Mouse (Mus musculus): ENCODE data around the gene Tmem9. TPM values are rescaled to one million over a fixed set of nuclear protein-coding genes. Genes with fewer than 3 reads are reported as not detected.

The Tmem9 gene
- polyA plus RNA-seq, 1 experiment = 18.2 TPM

- H3K4me3 ChIP-seq (ENCODE audit: insufficient read depth, low read length) = no peak overlapping the region
- TF ChIP-seq CTCF (IDR thresholded peaks at IDR 0.05; ENCODE audit: low read depth, low read length) = no peak
- TF ChIP-seq POLR2A (IDR thresholded peaks at IDR 0.05; ENCODE audit: borderline replicate concordance, low read depth, low read length) = no peak
- H3K27ac ChIP-seq (ENCODE audit: insufficient read depth, low read depth, low read length) = no peak overlapping the region
- H3K4me1 ChIP-seq (ENCODE audit: control insufficient read depth, insufficient read depth, low read length) = no peaks in the 10 kb centered on the region
Observed at GRCm38 (mm10) chr1:135997537-135997936, 10.4 kb upstream of the Tmem9 start.

DNA sequence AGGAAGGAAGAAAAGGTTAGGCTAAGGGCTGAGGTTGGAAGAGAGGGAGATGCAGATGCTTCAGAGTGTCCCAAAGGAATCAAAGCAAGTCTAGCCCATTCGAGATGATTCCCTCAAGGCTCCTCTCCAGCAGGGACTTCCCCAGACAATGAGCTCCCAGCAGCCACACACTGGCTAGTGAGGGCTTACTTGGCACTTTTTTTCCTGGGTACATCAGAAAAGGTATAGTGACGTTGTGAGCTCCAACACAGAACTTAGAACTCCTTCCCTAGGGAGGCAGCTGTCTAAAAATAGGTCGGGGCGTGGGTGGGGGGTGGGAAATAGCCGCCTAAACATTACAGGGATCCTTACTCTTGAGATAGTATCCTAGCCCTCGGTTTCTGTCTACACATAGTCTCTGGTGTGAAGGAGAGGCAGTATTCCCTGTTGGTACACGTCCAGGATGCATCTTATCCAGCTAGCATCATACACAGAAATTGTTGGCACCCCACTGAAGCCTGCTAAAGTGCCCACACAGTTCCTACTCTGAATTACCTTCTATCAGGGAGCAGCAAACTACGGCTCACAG is 8.1 kb upstream of the Tmem9 start:
- no peak overlapping the region for H3K27ac ChIP-seq (ENCODE audit: insufficient read depth, low read depth, low read length)
- no peak for TF ChIP-seq POLR2A (IDR thresholded peaks at IDR 0.05; ENCODE audit: borderline replicate concordance, low read depth, low read length)
- TF ChIP-seq CTCF (IDR thresholded peaks at IDR 0.05; ENCODE audit: low read depth, low read length) = no peak
- H3K4me3 ChIP-seq (ENCODE audit: insufficient read depth, low read length) = no peak overlapping the region
- H3K4me1 ChIP-seq (ENCODE audit: control insufficient read depth, insufficient read depth, low read length) = no peaks in the 10 kb centered on the region

GRCm38 (mm10) chr1:136001438-136001837 is 6.5 kb upstream of the Tmem9 start:
- H3K4me1 ChIP-seq (ENCODE audit: control insufficient read depth, insufficient read depth, low read length) = no peaks in the 10 kb centered on the region
- no peak overlapping the region for H3K27ac ChIP-seq (ENCODE audit: insufficient read depth, low read depth, low read length)
- no peak for TF ChIP-seq POLR2A (IDR thresholded peaks at IDR 0.05; ENCODE audit: borderline replicate concordance, low read depth, low read length)
- no peak for TF ChIP-seq CTCF (IDR thresholded peaks at IDR 0.05; ENCODE audit: low read depth, low read length)
- no peak overlapping the region for H3K4me3 ChIP-seq (ENCODE audit: insufficient read depth, low read length)

DNA sequence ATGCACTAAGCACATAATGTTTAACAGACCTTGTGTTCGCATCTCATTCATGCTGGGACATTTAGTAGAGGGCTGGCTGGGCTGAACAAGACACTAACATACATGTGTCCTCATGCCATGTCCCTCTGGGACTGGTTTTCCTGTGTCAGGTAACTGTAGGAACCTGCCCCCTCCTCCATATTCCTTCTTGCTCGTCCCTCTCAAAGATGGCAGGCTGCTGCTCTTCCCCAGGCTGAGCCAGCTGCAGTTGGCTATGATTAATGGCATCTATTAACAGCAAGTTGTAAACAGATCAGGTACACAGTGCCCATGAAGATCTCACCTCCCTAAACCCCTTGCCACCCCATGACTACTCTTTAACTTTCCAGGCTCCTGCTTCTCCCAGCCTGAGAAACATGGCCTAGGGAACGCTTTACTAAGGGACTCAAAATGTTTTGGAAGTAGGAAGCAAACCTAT is 1.6 kb upstream of the Tmem9 start, which contains the start of gene Igfn1:
Gene Igfn1, minus strand, starts transcription at position 51 of the 457 bp plus-strand sequence.
- peaks cover 6% of the 10 kb centered on the region; the same call in 1 of the 2 replicates for H3K4me1 ChIP-seq (ENCODE audit: control insufficient read depth, insufficient read depth, low read length)
- peak within 1 kb of the TSS; percentile 70 for H3K4me3 ChIP-seq (ENCODE audit: insufficient read depth, low read length)
- TF ChIP-seq POLR2A (IDR thresholded peaks at IDR 0.05; ENCODE audit: borderline replicate concordance, low read depth, low read length) (no peak), CTCF (IDR thresholded peaks at IDR 0.05; ENCODE audit: low read depth, low read length) (no peak)
- H3K27ac ChIP-seq (ENCODE audit: insufficient read depth, low read depth, low read length) = no peak within 1 kb of the TSS

- TF ChIP-seq POLR2A (IDR thresholded peaks at IDR 0.05; ENCODE audit: borderline replicate concordance, low read depth, low read length) = no peak
- TF ChIP-seq CTCF (IDR thresholded peaks at IDR 0.05; ENCODE audit: low read depth, low read length) = no peak
- H3K4me3 ChIP-seq (ENCODE audit: insufficient read depth, low read length) = peak overlapping the region; percentile 70
- no peak overlapping the region for H3K27ac ChIP-seq (ENCODE audit: insufficient read depth, low read depth, low read length)
- peaks cover 6% of the 10 kb centered on the region; the same call in 1 of the 2 replicates for H3K4me1 ChIP-seq (ENCODE audit: control insufficient read depth, insufficient read depth, low read length)
Observed at GRCm38 (mm10) chr1:136008159-136008533, 196 bp downstream of the Tmem9 start.

DNA sequence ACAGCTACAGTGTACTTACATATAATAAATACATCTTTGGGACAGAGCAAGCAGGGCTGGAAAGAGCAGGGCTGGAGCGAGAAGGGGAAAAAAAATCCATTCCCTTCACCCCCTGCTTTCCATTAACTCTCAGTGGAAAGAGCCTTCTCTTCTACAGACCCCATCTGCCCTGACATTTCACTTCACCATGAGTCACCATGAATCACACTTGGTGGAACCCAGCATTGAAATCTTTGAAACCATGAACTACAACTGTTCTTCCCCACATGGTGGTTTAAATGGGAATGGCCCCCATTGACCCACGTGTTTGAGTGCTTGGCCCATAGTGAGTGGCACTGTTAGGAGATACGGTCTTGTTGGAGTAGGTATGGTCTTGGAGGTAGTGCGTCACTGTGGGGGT is 2.3 kb downstream of the Tmem9 start:
- no peak overlapping the region for H3K27ac ChIP-seq (ENCODE audit: insufficient read depth, low read depth, low read length)
- no peak overlapping the region for H3K4me3 ChIP-seq (ENCODE audit: insufficient read depth, low read length)
- H3K4me1 ChIP-seq (ENCODE audit: control insufficient read depth, insufficient read depth, low read length) = peaks cover 6% of the 10 kb centered on the region; the same call in 1 of the 2 replicates
- TF ChIP-seq CTCF (IDR thresholded peaks at IDR 0.05; ENCODE audit: low read depth, low read length) (no peak), POLR2A (IDR thresholded peaks at IDR 0.05; ENCODE audit: borderline replicate concordance, low read depth, low read length) (no peak)

DNA sequence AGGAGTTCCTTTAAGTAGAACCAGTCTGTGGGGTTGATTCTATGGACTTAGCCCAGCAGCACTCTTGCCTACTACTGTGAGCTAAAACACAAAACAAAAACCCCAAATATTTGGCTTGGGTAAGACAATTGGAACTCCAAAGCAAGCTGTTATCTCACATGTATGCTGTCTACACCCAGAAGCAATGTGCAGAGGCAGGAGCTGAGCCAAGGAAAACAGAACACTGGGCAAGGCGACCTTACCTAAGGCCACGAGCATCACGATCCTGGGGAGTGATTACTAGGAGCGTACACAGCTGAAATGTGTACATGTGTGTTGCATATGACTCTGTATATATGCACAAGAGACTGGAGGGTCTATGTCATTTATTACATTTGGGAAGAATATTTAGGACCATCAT is 5.6 kb downstream of the Tmem9 start:
- no peak overlapping the region for H3K27ac ChIP-seq (ENCODE audit: insufficient read depth, low read depth, low read length)
- peaks cover 6% of the 10 kb centered on the region for H3K4me1 ChIP-seq (ENCODE audit: control insufficient read depth, insufficient read depth, low read length)
- TF ChIP-seq CTCF (IDR thresholded peaks at IDR 0.05; ENCODE audit: low read depth, low read length) (no peak), POLR2A (IDR thresholded peaks at IDR 0.05; ENCODE audit: borderline replicate concordance, low read depth, low read length) (no peak)
- H3K4me3 ChIP-seq (ENCODE audit: insufficient read depth, low read length) = no peak overlapping the region

GRCm38 (mm10) chr1:136014796-136015502 is 7.0 kb downstream of the Tmem9 start:
- no peak overlapping the region for H3K4me3 ChIP-seq (ENCODE audit: insufficient read depth, low read length)
- H3K4me1 ChIP-seq (ENCODE audit: control insufficient read depth, insufficient read depth, low read length) = peaks cover 6% of the 10 kb centered on the region
- no peak overlapping the region for H3K27ac ChIP-seq (ENCODE audit: insufficient read depth, low read depth, low read length)
- TF ChIP-seq CTCF (IDR thresholded peaks at IDR 0.05; ENCODE audit: low read depth, low read length) = no peak
- TF ChIP-seq POLR2A (IDR thresholded peaks at IDR 0.05; ENCODE audit: borderline replicate concordance, low read depth, low read length) = no peak

- Histone ChIP-seq H3K4me3 (ENCODE audit: insufficient read depth, low read length) (no peak overlapping the region), H3K27ac (ENCODE audit: insufficient read depth, low read depth, low read length) (no peak overlapping the region), H3K4me1 (ENCODE audit: control insufficient read depth, insufficient read depth, low read length) (peaks cover 6% of the 10 kb centered on the region)
- TF ChIP-seq CTCF (IDR thresholded peaks at IDR 0.05; ENCODE audit: low read depth, low read length) = no peak
- no peak for TF ChIP-seq POLR2A (IDR thresholded peaks at IDR 0.05; ENCODE audit: borderline replicate concordance, low read depth, low read length)
Observed at GRCm38 (mm10) chr1:136017307-136017706, 9.4 kb downstream of the Tmem9 start.

DNA sequence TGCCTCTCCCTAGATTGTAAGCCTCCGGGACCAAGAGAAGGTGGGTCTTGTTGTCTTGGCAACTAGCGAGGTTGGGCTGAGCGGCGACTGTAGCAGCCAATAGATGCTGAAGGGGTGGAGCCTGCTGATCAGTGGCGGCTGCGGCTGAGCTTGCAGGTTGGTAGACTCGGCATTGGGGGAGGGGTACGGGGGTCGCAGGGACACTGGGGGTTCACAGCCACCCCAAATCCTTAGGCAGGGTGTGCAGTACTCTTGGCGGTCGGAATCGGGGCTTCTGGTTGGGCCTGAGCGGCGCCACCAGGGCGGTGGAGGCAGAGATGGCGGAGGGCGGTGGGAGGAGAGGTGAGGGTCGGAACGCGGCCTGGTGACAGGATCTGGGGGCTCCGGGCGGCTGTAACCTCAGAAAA is 10.0 kb downstream of the Tmem9 start:
- Histone ChIP-seq H3K4me3 (ENCODE audit: insufficient read depth, low read length) (peak overlapping the region; percentile 78), H3K27ac (ENCODE audit: insufficient read depth, low read depth, low read length) (no peak overlapping the region), H3K4me1 (ENCODE audit: control insufficient read depth, insufficient read depth, low read length) (peaks cover 6% of the 10 kb centered on the region)
- no peak for TF ChIP-seq POLR2A (IDR thresholded peaks at IDR 0.05; ENCODE audit: borderline replicate concordance, low read depth, low read length)
- no peak for TF ChIP-seq CTCF (IDR thresholded peaks at IDR 0.05; ENCODE audit: low read depth, low read length)
